Mouse (Mus musculus): ENCODE results near the gene Tas1r1.

Tas1r1 gene

DNA sequence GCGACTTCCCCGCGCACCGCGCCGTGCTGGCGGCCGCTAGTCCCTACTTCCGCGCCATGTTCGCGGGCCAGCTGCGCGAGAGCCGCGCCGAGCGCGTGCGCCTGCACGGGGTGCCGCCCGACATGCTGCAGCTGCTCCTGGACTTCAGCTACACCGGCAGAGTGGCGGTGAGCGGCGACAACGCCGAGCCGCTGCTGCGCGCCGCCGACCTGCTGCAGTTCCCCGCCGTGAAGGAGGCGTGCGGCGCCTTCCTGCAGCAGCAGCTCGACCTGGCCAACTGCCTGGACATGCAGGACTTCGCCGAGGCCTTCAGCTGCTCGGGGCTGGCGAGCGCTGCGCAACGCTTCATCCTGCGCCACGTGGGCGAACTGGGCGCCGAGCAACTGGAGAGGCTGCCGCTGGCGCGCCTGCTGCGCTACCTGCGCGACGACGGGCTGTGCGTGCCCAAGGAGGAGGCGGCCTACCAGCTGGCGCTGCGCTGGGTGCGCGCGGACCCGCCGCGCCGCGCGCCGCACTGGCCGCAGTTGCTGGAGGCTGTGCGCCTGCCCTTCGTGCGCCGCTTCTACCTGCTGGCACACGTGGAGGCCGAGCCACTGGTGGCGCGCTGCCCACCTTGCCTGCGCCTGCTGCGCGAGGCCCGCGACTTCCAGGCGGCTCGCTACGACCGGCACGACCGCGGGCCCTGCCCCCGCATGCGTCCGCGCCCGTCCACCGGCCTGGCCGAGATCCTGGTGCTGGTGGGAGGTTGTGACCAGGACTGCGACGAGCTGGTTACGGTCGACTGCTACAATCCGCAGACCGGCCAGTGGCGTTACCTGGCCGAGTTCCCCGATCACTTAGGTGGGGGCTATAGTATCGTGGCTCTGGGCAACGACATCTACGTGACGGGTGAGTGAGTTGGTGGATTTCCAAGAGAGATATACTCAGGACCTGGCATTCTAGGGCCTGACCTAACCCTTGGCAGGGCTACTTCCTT lies 29.0 kb downstream of the Tas1r1 start:
- peak; percentile 66 for DNase-seq

DNA sequence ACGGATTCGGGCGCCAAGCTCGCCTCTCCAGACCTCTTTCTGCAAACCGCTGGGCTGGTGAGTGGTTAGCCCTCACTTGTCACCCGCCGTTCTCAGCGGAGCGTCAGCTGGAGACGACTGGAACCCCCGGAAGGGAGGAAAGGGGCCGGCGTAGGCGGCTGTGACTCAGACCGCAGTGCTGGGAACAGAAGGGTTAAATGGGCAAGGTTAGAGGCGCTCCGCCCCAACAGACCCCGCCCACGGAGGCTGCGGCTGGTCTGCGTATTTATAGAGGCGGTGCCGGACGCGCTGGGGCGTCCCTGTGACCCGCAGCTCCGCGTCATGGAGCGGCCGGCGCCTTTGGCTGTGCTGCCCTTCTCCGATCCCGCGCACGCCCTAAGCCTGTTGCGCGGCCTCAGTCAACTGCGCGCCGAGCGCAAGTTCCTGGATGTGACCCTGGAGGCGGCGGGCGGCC lies 29.7 kb downstream of the Tas1r1 start, which contains the start of gene Klhl21:
TSS of gene Klhl21 (plus strand) at position 182 of the 454 bp plus-strand sequence.
- DNase-seq, result peak; percentile 97

GRCm38 (mm10) chr4:152008148-152008500 lies 30.2 kb downstream of the Tas1r1 start:
- DNase-seq, result peak; percentile 43

DNA sequence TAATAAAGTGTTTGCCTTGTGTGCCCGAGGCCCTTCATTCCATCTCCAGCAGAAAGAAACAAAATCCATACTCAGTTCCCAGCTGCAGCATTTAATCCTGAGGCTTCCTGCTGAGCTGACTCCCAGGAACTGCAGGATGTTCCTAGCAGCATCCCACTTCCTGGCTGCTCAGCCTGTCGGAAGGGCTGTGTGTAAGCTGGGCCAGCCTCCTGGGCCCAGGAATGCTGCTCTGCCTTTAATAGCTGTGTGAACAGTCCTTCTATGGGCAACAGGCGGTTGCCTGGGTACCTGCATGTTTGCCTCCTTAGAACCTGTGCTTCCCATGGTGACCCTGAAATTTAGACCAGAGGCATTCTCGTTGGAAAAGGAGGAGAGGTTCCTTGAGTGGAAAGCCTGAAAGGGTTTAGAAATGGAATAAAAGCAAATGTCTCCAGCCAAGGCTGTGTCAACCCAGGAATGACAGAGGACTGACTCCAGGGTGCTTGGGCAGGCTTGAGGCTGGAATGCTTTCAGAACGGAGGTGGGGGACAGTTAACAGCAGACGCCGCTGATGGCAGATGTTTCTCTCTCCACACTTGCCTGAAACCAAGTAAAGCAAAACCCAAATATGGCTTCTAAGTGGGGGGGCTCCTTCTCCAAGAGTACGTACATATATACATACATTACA lies 30.8 kb downstream of the Tas1r1 start:
- DNase-seq, result peak; percentile 32

GRCm38 (mm10) chr4:152006812-152007211 lies 31.6 kb downstream of the Tas1r1 start:
- no peak for DNase-seq

DNA sequence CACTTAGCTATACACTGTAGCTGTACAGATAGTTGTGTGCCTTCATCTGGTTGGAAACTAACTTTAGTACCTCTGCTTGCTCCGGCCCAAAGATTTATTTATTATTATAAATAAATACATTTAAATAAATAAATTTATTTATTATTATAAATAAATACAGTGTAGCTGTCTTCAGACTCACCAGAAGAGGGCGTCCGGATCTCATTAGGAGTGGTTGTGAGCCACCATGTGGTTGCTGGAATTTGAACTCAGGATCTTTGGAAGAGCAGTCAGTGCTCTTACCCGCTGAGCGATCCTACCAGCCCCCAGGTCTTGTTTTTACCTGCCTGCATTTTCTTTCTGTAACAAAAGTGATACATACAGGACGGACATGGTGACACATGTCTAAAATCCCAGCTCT lies 32.2 kb downstream of the Tas1r1 start:
- DNase-seq, result no peak

GRCm38 (mm10) chr4:152002063-152002462 lies 36.3 kb downstream of the Tas1r1 start:
- no peak for DNase-seq

DNA sequence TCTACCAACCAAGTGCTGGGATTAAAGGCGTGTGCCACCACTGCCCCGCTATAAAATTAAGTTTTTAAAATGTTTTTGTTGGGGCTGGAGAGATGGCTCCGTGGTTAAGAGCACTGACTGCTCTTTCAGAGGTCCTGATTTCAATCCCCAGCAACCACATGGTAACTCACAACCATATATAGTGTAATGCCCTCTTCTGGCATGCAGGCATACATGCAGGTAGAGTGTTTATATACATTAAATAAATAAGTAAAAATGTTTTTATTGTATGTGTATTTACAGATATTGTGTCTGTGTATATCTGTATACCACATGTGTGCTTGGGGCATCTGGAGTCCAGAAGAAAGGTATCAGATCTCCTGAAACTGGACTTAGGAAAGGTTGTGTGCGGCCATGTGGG lies 37.0 kb downstream of the Tas1r1 start:
- DNase-seq, result no peak

- DNase-seq, result no peak
Observed at GRCm38 (mm10) chr4:152000906-152001305, 37.5 kb downstream of the Tas1r1 start.

DNA sequence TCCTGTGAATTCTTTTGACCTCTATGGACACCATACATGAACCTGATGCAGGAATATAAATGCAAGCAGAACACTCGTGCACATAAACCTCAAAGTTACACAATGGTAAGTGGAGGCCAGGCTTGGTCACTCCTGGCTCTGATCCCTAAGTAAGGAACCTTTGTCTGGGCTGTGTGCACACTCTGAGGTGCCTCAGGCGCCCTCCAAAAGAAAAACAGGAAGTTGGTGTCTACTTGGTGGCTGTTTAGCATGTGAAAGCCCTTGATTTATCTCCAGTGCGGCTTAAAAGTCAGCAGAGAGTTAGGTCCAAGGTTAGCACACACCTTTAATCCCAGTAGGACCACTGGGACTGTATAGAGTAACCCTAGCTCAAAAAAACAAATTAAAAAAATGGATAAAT lies 38.9 kb downstream of the Tas1r1 start:
- DNase-seq, result no peak

DNA sequence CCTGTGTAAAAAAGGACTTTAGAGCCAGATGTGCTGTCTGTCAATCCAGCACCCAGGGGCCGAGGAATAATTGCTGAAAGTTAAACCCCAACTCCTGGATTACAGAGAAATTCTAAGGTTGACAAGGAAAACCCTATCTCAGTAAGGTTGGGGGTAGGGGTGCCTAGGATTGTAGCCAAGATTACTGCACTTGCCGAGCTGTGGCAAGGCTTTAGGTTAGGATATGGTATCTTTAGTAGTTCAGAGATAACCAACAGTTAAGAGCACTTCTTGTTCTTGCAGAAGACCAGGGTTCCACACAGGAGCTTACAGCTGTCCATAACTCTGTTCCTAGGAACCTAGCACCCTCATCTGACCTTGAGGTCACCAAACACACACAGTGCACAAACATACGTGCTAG lies 40.7 kb downstream of the Tas1r1 start:
- no peak for DNase-seq

- no peak for DNase-seq
Observed at GRCm38 (mm10) chr4:151996951-151997222, 41.5 kb downstream of the Tas1r1 start.

GRCm38 (mm10) chr4:151996173-151996950 lies 42.0 kb downstream of the Tas1r1 start, which contains the start of gene Phf13:
TSS of gene Phf13 (minus strand) at chr4:151996258.
- peak; percentile 100 for DNase-seq

- peak; percentile 43 for DNase-seq
Observed at GRCm38 (mm10) chr4:151995371-151996172, 42.8 kb downstream of the Tas1r1 start.

DNA sequence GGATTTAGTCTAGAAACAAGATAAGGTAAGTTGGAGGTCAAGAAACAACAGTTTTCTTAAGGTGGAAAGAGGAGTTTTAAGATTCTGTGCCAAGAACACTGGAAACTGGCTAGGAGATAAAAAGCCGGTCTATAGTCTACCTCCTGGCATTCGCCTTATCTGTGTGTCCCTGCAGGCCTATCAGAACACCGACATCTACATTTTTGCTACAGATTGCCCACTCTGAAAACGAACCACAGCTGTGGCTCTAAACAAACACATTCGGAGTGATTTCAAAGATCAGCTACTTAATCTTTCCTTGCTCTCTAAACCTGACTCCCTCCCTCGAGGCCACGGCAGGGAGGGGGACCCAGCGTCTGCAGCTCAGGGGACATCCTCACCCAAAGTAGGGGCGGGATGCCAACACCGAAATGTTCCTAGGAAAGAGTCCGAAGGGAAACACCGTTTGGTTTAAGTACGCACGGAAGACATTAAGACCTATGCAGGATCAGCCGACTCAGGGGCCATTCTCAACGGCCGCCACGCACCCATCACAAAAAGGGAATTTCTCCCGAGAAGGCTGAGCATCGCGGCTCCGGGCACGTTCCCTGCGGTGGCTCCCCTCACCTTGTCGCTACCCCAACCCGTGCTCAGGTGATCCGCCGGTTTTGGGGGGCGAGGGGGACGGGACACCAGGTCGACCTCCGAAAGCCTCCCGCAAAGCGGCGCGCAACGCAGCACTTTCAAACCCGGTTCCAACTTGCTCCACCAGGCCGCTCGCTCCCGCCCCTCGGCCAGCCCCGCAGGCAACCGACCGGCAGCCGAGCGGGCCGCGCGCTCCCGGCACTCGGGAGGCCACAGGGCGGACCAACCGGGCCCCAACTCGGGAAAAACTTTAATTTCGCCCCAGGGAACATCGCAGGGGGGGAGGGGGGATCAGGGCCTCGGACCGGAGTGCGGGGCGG lies 43.9 kb downstream of the Tas1r1 start:
- peak; percentile 69 for DNase-seq

GRCm38 (mm10) chr4:151993035-151993434 lies 45.3 kb downstream of the Tas1r1 start:
- no peak for DNase-seq

DNA sequence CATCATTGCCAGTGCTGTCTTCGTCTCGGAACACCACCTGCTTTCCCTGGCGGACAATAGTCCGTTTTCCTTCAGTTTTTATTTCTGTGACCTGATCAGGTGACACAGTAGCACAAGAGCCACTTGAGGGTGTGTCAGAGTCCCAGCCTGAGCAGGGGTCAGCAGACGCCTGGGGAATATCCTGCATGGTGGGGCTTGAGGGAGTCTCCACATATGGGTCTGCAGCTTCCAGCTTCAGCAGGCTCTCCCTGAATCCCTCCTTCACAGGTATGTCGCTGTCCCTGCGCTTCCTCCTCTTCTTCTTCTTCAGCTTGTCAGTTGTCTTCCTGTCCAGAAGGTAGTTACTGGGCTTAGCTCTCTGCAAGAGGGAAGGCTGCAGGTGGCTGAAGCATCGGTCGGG lies 46.3 kb downstream of the Tas1r1 start:
- DNase-seq, result no peak

- no peak for DNase-seq
Observed at GRCm38 (mm10) chr4:151989110-151989488, 49.3 kb downstream of the Tas1r1 start.

- DNase-seq, result peak; percentile 88
Observed at GRCm38 (mm10) chr4:151988342-151989109, 49.8 kb downstream of the Tas1r1 start, which contains the start of gene Thap3. TSS of gene Thap3 (minus strand) at chr4:151988997.

GRCm38 (mm10) chr4:151988014-151988341 lies 50.4 kb downstream of the Tas1r1 start:
- DNase-seq, result no peak

DNA sequence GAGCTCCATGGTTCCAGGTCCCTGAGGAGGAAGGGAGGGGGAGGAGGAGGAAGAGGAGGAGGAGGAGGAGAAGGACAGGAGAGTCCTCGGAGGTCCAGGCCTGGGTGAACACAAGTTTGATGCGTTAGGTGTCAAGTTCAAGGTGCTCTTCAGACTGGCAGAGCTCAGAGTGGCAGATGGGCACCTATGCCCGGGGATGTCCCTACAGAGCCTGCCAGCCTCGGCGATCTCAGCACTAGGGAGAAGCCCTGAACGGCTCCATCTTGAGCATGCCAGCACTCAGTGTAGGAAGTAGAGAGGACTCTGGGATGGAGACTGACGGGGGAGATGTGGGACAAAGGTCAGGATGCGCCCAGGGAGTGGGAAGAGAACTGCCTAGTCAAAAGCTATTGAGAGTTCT lies 51.7 kb downstream of the Tas1r1 start:
- no peak for DNase-seq
